Mouse (Mus musculus) olfactory bulb, adult 2 months (tissue): ENCODE measurements around the gene Eif2ak1.

ENCODE experiments used
- CTCF ChIP-seq: fragments of 200-500 bp; IDR thresholded peaks from 2 replicates; pipeline ENCODE4 v1.5.1; 2012; ENCODE audit warnings: low read depth, mild to moderate bottlenecking, low read length, moderate library complexity; ENCODE audit not compliant: insufficient read depth
- POLR2A ChIP-seq: fragments of 200-500 bp; IDR thresholded peaks from 2 replicates; pipeline ENCODE4 v1.6.1; 2012; ENCODE audit warnings: mild to moderate bottlenecking, low read depth, low read length, moderate library complexity; ENCODE audit not compliant: insufficient read depth

DNA sequence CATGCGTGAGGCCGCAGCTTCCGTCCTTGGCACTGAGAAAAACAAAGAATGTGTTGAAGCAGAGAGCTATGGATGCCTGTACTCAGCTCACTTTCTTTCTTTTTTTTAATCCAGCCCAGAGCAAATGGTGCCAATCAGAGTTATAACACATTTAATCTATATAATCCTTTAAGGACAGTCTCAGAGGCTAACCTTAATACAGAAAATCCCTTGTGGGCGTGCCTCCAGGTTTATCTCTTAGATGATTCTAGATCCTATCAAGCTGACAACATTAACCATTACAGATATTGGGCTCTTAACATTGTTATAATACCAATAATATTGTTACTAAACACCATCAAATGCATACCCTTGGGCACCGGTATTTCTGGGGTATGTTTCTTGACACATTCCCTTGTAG lies 5.9 kb upstream of the Eif2ak1 start:
- TF ChIP-seq POLR2A (no peak), CTCF (no peak)
